ENCODE assay signal across 10 mouse cellular contexts in genomic region chr16:4659326-4659725, GRCm38 (mm10). TPM values are rescaled to one million over a fixed set of nuclear protein-coding genes. Genes with fewer than 3 reads are reported as not detected.
DNase-seq lines count a peak whose midpoint lies in the region; ATAC-seq and TF ChIP-seq lines count a peak whose summit lies in the region.
"Had no signal": no experiment of that assay in that cellular context is flagged by ENCODE, and none has a peak within 500 bp of the region (broad histone marks: within the 10 kb centered on the region; RNA-seq: fewer than 3 reads in every experiment).

No protein-coding gene starts in this region.

- in situ Hi-C loops in ES-E14 (cut with MboI; ENCODE audit: low sequenced_read_pairs in 2 of 2, unreplicated experiment in 2 of 2) = no loop called here

- no peaks in the 10 kb centered on the region for H3K27me3 ChIP-seq in heart, embryonic 10.5 days (ENCODE audit: insufficient read depth, poor library complexity, severe bottlenecking)
- H3K27me3 ChIP-seq in intestine, embryonic 15.5 days (replicated peaks) = no peaks in the 10 kb centered on the region

- WGBS in heart, embryonic 10.5 days = 23% methylated on average over 2 of the region's 2 CpGs
- 36% methylated on average over 2 of the region's 2 CpGs for WGBS in intestine, embryonic 15.5 days

- H3K9me3 ChIP-seq in heart, embryonic 10.5 days = no peaks in the 10 kb centered on the region
- no peaks in the 10 kb centered on the region for H3K9me3 ChIP-seq in ES-E14 (ENCODE audit: control insufficient read depth, insufficient read depth, low read depth, low read length)
- H3K9me3 ChIP-seq in intestine, embryonic 15.5 days = no peaks in the 10 kb centered on the region

- peaks cover 48% of the 10 kb centered on the region for H3K4me1 ChIP-seq in heart, embryonic 10.5 days
- peaks cover 0 to 18% of the 10 kb centered on the region in 2 experiments; a peak in 2 of 4 replicates for H3K4me1 ChIP-seq in ES-E14 (ENCODE audit: control insufficient read depth in 2 of 2, insufficient read depth in 2 of 2, low read length in 2 of 2, poor library complexity in 1 of 2)
- peaks cover 34% of the 10 kb centered on the region for H3K4me1 ChIP-seq in intestine, embryonic 15.5 days (replicated peaks)

- H3K4me2 ChIP-seq in intestine, embryonic 15.5 days (replicated peaks) = 0 out of 2 replicates have a peak overlapping the region, but pooled peaks have one; percentile 22

- no peak for DNase-seq in heart, embryonic 10.5 days (ENCODE audit: low spot score)
- no peak for DNase-seq in heart, adult 9 months (ENCODE audit: low spot score in 2 of 2)
- DNase-seq in left cerebral cortex, adult 2 months (ENCODE audit: extremely low spot score in 1 of 2, low spot score in 2 of 2) = no peak
- no peak for DNase-seq in left cerebral cortex, adult 8-10 months (ENCODE audit: low spot score in 2 of 2)
- no peak for DNase-seq in ES-E14 (ENCODE audit: low read depth, low spot score)
- no peak for DNase-seq in spleen, adult 12 weeks (ENCODE audit: low spot score)
- no peak for DNase-seq in gastrocnemius, postnatal 14 days
- DNase-seq: layer of hippocampus, postnatal 36 days had no signal

- H3K36me3 ChIP-seq in heart, embryonic 10.5 days = peaks cover 30% of the 10 kb centered on the region
- H3K36me3 ChIP-seq in ES-E14 (ENCODE audit: control insufficient read depth, insufficient read depth, low read length, poor library complexity, severe bottlenecking) = peaks cover 8% of the 10 kb centered on the region; the same call in 1 of the 2 replicates
- peaks cover 4% of the 10 kb centered on the region; the same call in 1 of the 2 replicates for H3K36me3 ChIP-seq in intestine, embryonic 15.5 days

- intact Hi-C loops in left cerebral cortex, adult 2 months (cut with DNase I) = loop anchor here (1.0 kb wide), 1 partner anchor 17 kb away; no protein-coding TSS in a partner anchor
- intact Hi-C loops in gastrocnemius, postnatal 14 days (cut with DNase I; ENCODE audit: low total_unique reads) = no loop called here

- TF ChIP-seq CTCF in left cerebral cortex, adult 2 months (IDR thresholded peaks at IDR 0.05) = no peak

- peak overlapping the region; percentile 0; the same call in 1 of the 2 replicates for H3K4me3 ChIP-seq in heart, embryonic 10.5 days
- no peak overlapping the region for H3K4me3 ChIP-seq in left cerebral cortex, adult 2 months
- H3K4me3 ChIP-seq in ES-E14 (ENCODE audit: insufficient read depth in 1 of 2, low read depth in 1 of 2, low read length in 2 of 2, poor library complexity in 1 of 2, severe bottlenecking in 1 of 2) = no peak overlapping the region
- H3K4me3 ChIP-seq in intestine, embryonic 15.5 days (replicated peaks) = no peak overlapping the region

- H3K27ac ChIP-seq in heart, embryonic 10.5 days = peak overlapping the region; percentile 82
- peak overlapping the region; percentile 66 for H3K27ac ChIP-seq in left cerebral cortex, adult 2 months
- peak overlapping the region; percentile 24; the same call in 1 of the 2 replicates for H3K27ac ChIP-seq in ES-E14 (ENCODE audit: insufficient read depth, low read depth, low read length, poor library complexity, severe bottlenecking)
- H3K27ac ChIP-seq in intestine, embryonic 15.5 days = peak overlapping the region; percentile 36; the same call in 1 of the 2 replicates
- H3K27ac ChIP-seq: macrophage had no signal

- H3K9ac ChIP-seq in ES-E14 (ENCODE audit: insufficient read depth, low read depth, low read length, poor library complexity, severe bottlenecking) = peak overlapping the region; percentile 42; the same call in 1 of the 2 replicates
- H3K9ac ChIP-seq in intestine, embryonic 15.5 days = no peak overlapping the region

- ATAC-seq in intestine, embryonic 15.5 days = no peak

TF ChIP-seq in ES-E14, 5 proteins besides CTCF, POLR2A, EP300 and RAD21:
- TF ChIP-seq HCFC1 (IDR thresholded peaks at IDR 0.05; ENCODE audit: borderline replicate concordance, insufficient read depth, low read length) (no peak), MAFK (IDR thresholded peaks at IDR 0.05; ENCODE audit: insufficient read depth, low read depth, low read length) (no peak), CHD2 (IDR thresholded peaks at IDR 0.05; ENCODE audit: low read depth, low read length) (no peak), ZC3H11A (IDR thresholded peaks at IDR 0.05; ENCODE audit: borderline replicate concordance, low read depth, low read length) (no peak), ZNF384 (IDR thresholded peaks at IDR 0.05; ENCODE audit: low read depth, low read length) (no peak)
TF ChIP-seq in ES-E14: peak in this region for 0.

RNA-seq across cellular contexts. Expression of gene Dnaja3, which starts 19.5 kb away (rescaled TPM):
- 78.3 and 85.5 TPM in 2 replicates for polyA plus RNA-seq in heart, embryonic 10.5 days (2016; fragmentation: Nextera tagmentation; extraction: Ambion mirVana)
- 10 to 100 TPM; 56.9 to 62.2 TPM for total RNA-seq in left cerebral cortex, adult 2 months (2021)
- 10 to 100 TPM; 63.0 to 66.1 (median 65.1) TPM for total RNA-seq in left cerebral cortex, adult 8-10 months (2022)
- total RNA-seq in ES-E14 (2012; rRNA removed) = 45.5 and 53.2 TPM in 2 replicates
- polyA plus RNA-seq in intestine, embryonic 15.5 days (2015; fragmentation: Nextera tagmentation; extraction: Ambion mirVana) = 86.5 and 92.1 TPM in 2 replicates
- total RNA-seq in gastrocnemius, postnatal 14 days (2021) = 100 to 1,000 TPM in 1 of 2 experiments, 10 to 100 TPM in 1; 88.0 to 100 TPM

RNA-seq across cellular contexts. Expression of gene Vasn, which starts 19.6 kb away (rescaled TPM):
- polyA plus RNA-seq in heart, embryonic 10.5 days (2016; fragmentation: Nextera tagmentation; extraction: Ambion mirVana) = 13.7 and 16.9 TPM in 2 replicates
- total RNA-seq in left cerebral cortex, adult 2 months (2021) = 10 to 100 TPM; 11.5 to 13.1 TPM
- total RNA-seq in left cerebral cortex, adult 8-10 months (2022) = 10 to 100 TPM in 2 of 4 experiments, 1 to 10 TPM in 2; 8.5 to 10.4 (median 9.9) TPM
- 8.7 and 11.2 TPM in 2 replicates for total RNA-seq in ES-E14 (2012; rRNA removed)
- 14.1 and 15.1 TPM in 2 replicates for polyA plus RNA-seq in intestine, embryonic 15.5 days (2015; fragmentation: Nextera tagmentation; extraction: Ambion mirVana)
- 1 to 10 TPM; 7.6 to 8.4 TPM for total RNA-seq in gastrocnemius, postnatal 14 days (2021)

RNA-seq across cellular contexts. Expression of gene Coro7, which starts 20.3 kb away (rescaled TPM):
- 22.7 and 23.9 TPM in 2 replicates for polyA plus RNA-seq in heart, embryonic 10.5 days (2016; fragmentation: Nextera tagmentation; extraction: Ambion mirVana)
- 10 to 100 TPM; 76.7 to 92.0 TPM for total RNA-seq in left cerebral cortex, adult 2 months (2021)
- 10 to 100 TPM; 88.7 to 98.8 (median 95.6) TPM for total RNA-seq in left cerebral cortex, adult 8-10 months (2022)
- total RNA-seq in ES-E14 (2012; rRNA removed) = 14.4 and 21.3 TPM in 2 replicates
- polyA plus RNA-seq in intestine, embryonic 15.5 days (2015; fragmentation: Nextera tagmentation; extraction: Ambion mirVana) = 22.7 and 23.2 TPM in 2 replicates
- total RNA-seq in gastrocnemius, postnatal 14 days (2021) = 10 to 100 TPM; 13.9 to 17.8 TPM

RNA-seq across cellular contexts. Expression of gene Pam16, which starts 34.5 kb away (rescaled TPM):
- polyA plus RNA-seq in heart, embryonic 10.5 days (2016; fragmentation: Nextera tagmentation; extraction: Ambion mirVana) = 116 and 130 TPM in 2 replicates
- 10 to 100 TPM; 78.1 to 94.1 TPM for total RNA-seq in left cerebral cortex, adult 2 months (2021)
- total RNA-seq in left cerebral cortex, adult 8-10 months (2022) = 10 to 100 TPM; 79.9 to 99.6 (median 92.2) TPM
- total RNA-seq in ES-E14 (2012; rRNA removed) = 127 and 131 TPM in 2 replicates
- polyA plus RNA-seq in intestine, embryonic 15.5 days (2015; fragmentation: Nextera tagmentation; extraction: Ambion mirVana) = 74.5 and 84.3 TPM in 2 replicates
- 10 to 100 TPM; 68.0 to 74.9 TPM for total RNA-seq in gastrocnemius, postnatal 14 days (2021)

RNA-seq across cellular contexts. Expression of gene Nmral1, which starts 59.8 kb away (rescaled TPM):
- polyA plus RNA-seq in heart, embryonic 10.5 days (2016; fragmentation: Nextera tagmentation; extraction: Ambion mirVana) = 63.3 and 97.6 TPM in 2 replicates
- total RNA-seq in left cerebral cortex, adult 2 months (2021) = 10 to 100 TPM in 1 of 2 experiments, 1 to 10 TPM in 1; 9.7 to 10.8 TPM
- total RNA-seq in left cerebral cortex, adult 8-10 months (2022) = 10 to 100 TPM; 15.8 to 18.9 (median 17.4) TPM
- total RNA-seq in ES-E14 (2012; rRNA removed) = 35.2 and 43.5 TPM in 2 replicates
- 48.5 and 50.7 TPM in 2 replicates for polyA plus RNA-seq in intestine, embryonic 15.5 days (2015; fragmentation: Nextera tagmentation; extraction: Ambion mirVana)
- 1 to 10 TPM; 4.5 to 5.2 TPM for total RNA-seq in gastrocnemius, postnatal 14 days (2021)

Comparison
In these comparisons a context has a peak if more than half of its experiments do, and no peak if none do; other contexts are left out.
1. H3K27ac ChIP-seq: peak in every context shown above with its lines; median percentile 82 in heart, embryonic 10.5 days; 66 in left cerebral cortex, adult 2 months; 36 in intestine, embryonic 15.5 days; 24 in ES-E14.